Mouse (Mus musculus): ENCODE results near the gene Slco4c1. TPM values are rescaled to one million over a fixed set of nuclear protein-coding genes. Genes with fewer than 3 reads are reported as not detected.

The Slco4c1 gene
- total RNA-seq, 2 experiments from 2014 or later: 0.05 TPM; not detected in 1

GRCm38 (mm10) chr1:96770283-96770682 is 101.7 kb downstream of the Slco4c1 start:
- no peak for DNase-seq

GRCm38 (mm10) chr1:96768264-96768663 is 103.7 kb downstream of the Slco4c1 start:
- no peak for DNase-seq

- DNase-seq: no peak
Measured at GRCm38 (mm10) chr1:96766535-96766934, 105.4 kb downstream of the Slco4c1 start.

Data from gastrocnemius, postnatal 25 days (tissue).